Mouse (Mus musculus) midbrain, postnatal 0 days (tissue): ENCODE data around the gene Cryzl2. TPM values are rescaled to one million over a fixed set of nuclear protein-coding genes. Genes with fewer than 3 reads are reported as not detected.

Source experiments
- ATAC-seq: fragments of 200-750 bp; cut with Nextera tagmentation; 2 replicates; pipeline ENCODE4 v1.8.0; 2017; ENCODE audit warnings: moderate number of reproducible peaks, mild to moderate bottlenecking, moderate TSS enrichment, moderate library complexity; ENCODE audit not compliant: low FRiP score
- DNase-seq: peaks from one replicate; pipeline ENCODE4 v3.0.0-alpha.2; 2015; ENCODE audit warnings: low spot score
- H3K27ac ChIP-seq: fragments of 300-500 bp; sonication (generic); 2 replicates; pipeline ENCODE4 v1.5.1; 2014; ENCODE audit warnings: low read depth, mild to moderate bottlenecking, low read length, mixed read lengths
- H3K27me3 ChIP-seq: fragments of 300-500 bp; sonication (generic); 2 replicates; pipeline ENCODE4 v1.6.1; 2014; ENCODE audit warnings: low read length, control low read depth, mixed read lengths; ENCODE audit not compliant: insufficient read depth
- H3K36me3 ChIP-seq: fragments of 300-500 bp; sonication (generic); 2 replicates; pipeline ENCODE4 v1.6.1; 2014; ENCODE audit warnings: low read length, control low read depth, mixed read lengths; ENCODE audit not compliant: insufficient read depth
- H3K4me1 ChIP-seq: fragments of 300-500 bp; sonication (generic); 2 replicates; pipeline ENCODE4 v1.6.1; 2014; ENCODE audit warnings: mild to moderate bottlenecking, control low read depth, antibody characterized with exemption, low read length, mixed read lengths; ENCODE audit not compliant: insufficient read depth
- H3K4me2 ChIP-seq: fragments of 300-500 bp; sonication (generic); 2 replicates; pipeline ENCODE4 v1.6.1; 2014; ENCODE audit warnings: low read depth, mild to moderate bottlenecking, low read length, mixed read lengths; ENCODE audit not compliant: poor library complexity, severe bottlenecking
- H3K4me3 ChIP-seq: fragments of 300-500 bp; sonication (generic); 2 replicates; pipeline ENCODE4 v1.5.1; 2014; ENCODE audit warnings: low read depth, mild to moderate bottlenecking, low read length, moderate library complexity
- H3K9ac ChIP-seq: fragments of 300-500 bp; sonication (generic); replicated peaks from 2 replicates; pipeline ENCODE4 v1.6.1; 2014; ENCODE audit warnings: mild to moderate bottlenecking, low read length, moderate library complexity, mixed read lengths; ENCODE audit not compliant: poor library complexity, severe bottlenecking
- H3K9me3 ChIP-seq: fragments of 300-500 bp; sonication (generic); 2 replicates; pipeline ENCODE4 v1.6.1; 2016; ENCODE audit warnings: low read length, control low read depth
- CTCF ChIP-seq: IDR thresholded peaks from 2 replicates; pipeline ENCODE4 v1.5.1; 2016; ENCODE audit warnings: antibody characterized with exemption, mild to moderate bottlenecking
- WGBS: fragments of 180-500 bp; shearing (Covaris S2); extraction: QIAGEN DNeasy Blood & Tissue Kit; methylation state at CpG from one replicate; pipeline ENCODE4 v1.1.7; 2014; 5-methylcytosine and 5-hydroxymethylcytosine counted together
- polyA plus RNA-seq: library from polyadenylated mRNA; unstranded; fragments of >200 nt; fragmentation: Nextera tagmentation; extraction: Ambion mirVana; gene quantifications from 2 replicates; pipeline ENCODE4 v1.2.1, GENCODE M21; 2015
- total RNA-seq: library from RNA; depleted of rRNA; stranded (reverse); fragments of >200 nt; gene quantifications from 2 replicates; pipeline ENCODE4 v1.2.3, GENCODE M21; 2014; rRNA removed

Cryzl2 gene
- 9.4 and 10.1 TPM in 2 replicates for total RNA-seq
- polyA plus RNA-seq: 8.6 and 9.0 TPM in 2 replicates

DNA sequence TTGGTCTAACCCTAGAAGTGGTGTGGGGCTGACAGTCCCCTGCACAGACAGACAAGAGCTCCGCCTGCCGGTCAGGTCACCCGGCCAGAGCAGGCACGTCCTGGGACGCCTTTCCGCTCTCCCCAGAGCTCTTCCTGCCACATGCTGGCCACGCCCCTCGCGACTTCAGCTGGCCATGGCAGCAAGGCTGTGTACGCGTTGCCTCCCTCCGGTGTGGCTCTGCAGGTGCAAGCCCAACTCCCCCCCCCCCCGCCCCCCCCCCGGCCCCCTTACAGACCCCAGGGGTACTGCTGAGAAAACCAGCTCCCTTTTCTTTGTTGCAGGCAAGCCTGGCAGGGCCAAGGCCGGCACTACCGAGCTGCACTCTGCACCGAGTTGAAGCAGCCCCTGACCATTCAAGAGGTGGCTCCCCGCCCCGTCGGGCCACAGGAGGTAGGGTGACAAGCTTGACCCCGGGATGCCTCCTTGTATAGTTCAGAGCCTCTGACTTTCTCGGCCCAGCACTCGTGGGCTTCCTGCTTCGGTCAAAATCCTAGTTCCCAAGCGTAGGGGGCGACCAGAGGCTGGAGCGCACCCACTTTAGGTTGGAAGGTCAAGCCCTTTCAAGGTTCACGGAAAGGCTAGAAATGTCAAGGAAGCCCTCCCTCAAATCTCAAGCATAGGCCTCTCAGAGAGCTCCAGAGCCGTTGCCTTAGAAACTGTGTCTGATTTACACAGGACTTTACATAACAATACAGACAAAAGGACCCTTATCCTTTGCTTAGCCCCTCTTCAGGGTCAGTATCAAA lies at the start of gene Cryzl2:
Gene Cryzl2, plus strand, starts transcription at position 157 of the 788 bp plus-strand sequence.
- WGBS: 5% methylated on average over 27 of the region's 29 CpGs
- H3K9me3 ChIP-seq: no peaks in the 10 kb centered on the region
- no peak within 1 kb of the TSS for H3K27ac ChIP-seq
- ATAC-seq (peak; percentile 65), DNase-seq (peak; percentile 60)
- H3K4me3 ChIP-seq: peak within 1 kb of the TSS; percentile 17; the same call in 1 of the 2 replicates
- H3K9ac ChIP-seq: no peak within 1 kb of the TSS
- H3K27me3 ChIP-seq: no peaks in the 10 kb centered on the region
- no peaks in the 10 kb centered on the region for H3K4me1 ChIP-seq
- TF ChIP-seq CTCF: peak; percentile 69
- no peaks in the 10 kb centered on the region for H3K36me3 ChIP-seq
- peak within 1 kb of the TSS; percentile 43 for H3K4me2 ChIP-seq

GRCm38 (mm10) chr1:157409648-157410047 lies 48.7 kb upstream of the Cryzl2 start:
- Histone ChIP-seq H3K9ac (no peak overlapping the region), H3K9me3 (no peaks in the 10 kb centered on the region), H3K27me3 (no peaks in the 10 kb centered on the region), H3K4me1 (0 out of 2 replicates have a peak, but pooled peaks cover 2% of the 10 kb centered on the region), H3K4me3 (no peak overlapping the region), H3K36me3 (no peaks in the 10 kb centered on the region), H3K4me2 (no peak overlapping the region), H3K27ac (no peak overlapping the region)
- DNase-seq (no peak), ATAC-seq (no peak)
- no peak for TF ChIP-seq CTCF
- 81% methylated on average over 2 of the region's 2 CpGs for WGBS

DNA sequence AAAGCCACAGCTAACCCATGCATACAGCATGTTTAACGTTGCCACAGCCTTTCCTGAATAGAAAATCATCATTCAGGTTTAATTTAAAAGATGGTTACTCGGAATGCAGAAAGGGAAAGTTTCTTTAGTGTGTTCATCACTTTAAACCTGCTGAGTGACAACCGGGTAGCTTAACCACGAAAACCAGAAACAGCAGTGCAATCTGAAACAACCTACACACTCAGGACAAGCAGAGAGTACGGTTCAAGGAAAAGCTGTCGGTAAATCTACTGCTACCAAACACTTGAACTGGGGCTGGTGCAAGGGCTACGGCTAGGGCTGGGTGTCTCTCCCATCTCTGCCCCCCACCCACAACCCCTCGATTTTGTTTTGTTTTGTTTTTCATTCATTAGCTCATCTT lies 47.4 kb upstream of the Cryzl2 start:
- WGBS: 4% methylated on average over 8 of the region's 8 CpGs
- no peak for DNase-seq
- no peak for ATAC-seq
- Histone ChIP-seq H3K4me1 (0 out of 2 replicates have a peak, but pooled peaks cover 2% of the 10 kb centered on the region), H3K27ac (no peak overlapping the region), H3K9me3 (no peaks in the 10 kb centered on the region), H3K4me2 (peak overlapping the region; percentile 83), H3K27me3 (no peaks in the 10 kb centered on the region), H3K4me3 (peak overlapping the region; percentile 82), H3K36me3 (no peaks in the 10 kb centered on the region), H3K9ac (peak overlapping the region; percentile 86)
- TF ChIP-seq CTCF: no peak

GRCm38 (mm10) chr1:157411341-157411710 lies 47.1 kb upstream of the Cryzl2 start:
- ATAC-seq: no peak
- Histone ChIP-seq H3K27ac (peak overlapping the region; percentile 93), H3K4me2 (peak overlapping the region; percentile 83), H3K36me3 (no peaks in the 10 kb centered on the region), H3K27me3 (no peaks in the 10 kb centered on the region), H3K4me1 (0 out of 2 replicates have a peak, but pooled peaks cover 2% of the 10 kb centered on the region), H3K9me3 (no peaks in the 10 kb centered on the region), H3K4me3 (peak overlapping the region; percentile 82), H3K9ac (peak overlapping the region; percentile 86)
- DNase-seq: no peak
- WGBS: 0% methylated on average over 4 of the region's 4 CpGs
- TF ChIP-seq CTCF: no peak

DNA sequence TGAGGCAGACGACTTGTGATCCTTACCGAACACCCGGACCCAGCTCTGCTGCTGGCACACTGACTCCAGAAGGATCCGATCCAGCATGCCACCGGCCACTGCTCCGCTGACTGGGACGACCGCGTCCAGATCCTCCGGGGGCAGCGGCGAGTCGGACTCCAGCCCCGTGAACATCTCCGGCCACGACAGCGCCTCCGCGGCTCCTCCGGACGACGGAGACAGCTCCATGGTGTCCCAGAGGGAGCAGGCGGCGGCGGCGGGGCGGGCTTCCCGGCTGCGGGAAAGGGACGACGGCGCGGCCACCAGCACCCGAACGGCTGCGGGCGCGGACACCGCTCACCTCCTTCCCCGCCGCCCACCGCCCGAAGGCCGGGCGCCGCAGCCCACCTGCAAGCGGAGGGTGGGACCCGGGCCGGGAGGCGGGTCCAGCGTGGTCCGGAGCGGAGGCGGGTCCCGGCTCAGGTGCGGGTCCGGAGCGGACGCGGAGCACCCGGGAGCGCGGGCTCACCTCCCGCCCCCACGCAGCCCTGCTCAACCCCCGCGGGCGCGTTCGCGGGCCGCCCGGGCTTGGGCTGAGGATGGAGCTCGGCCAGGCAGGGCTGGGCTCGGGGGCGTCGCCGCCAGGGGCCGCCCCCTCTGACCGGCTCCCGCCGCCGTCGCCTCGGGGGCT lies 46.5 kb upstream of the Cryzl2 start:
- Histone ChIP-seq H3K9me3 (no peaks in the 10 kb centered on the region), H3K4me2 (peak overlapping the region; percentile 83), H3K9ac (peak overlapping the region; percentile 86), H3K4me3 (peak overlapping the region; percentile 82), H3K27me3 (no peaks in the 10 kb centered on the region), H3K27ac (peak overlapping the region; percentile 93), H3K4me1 (0 out of 2 replicates have a peak, but pooled peaks cover 2% of the 10 kb centered on the region), H3K36me3 (no peaks in the 10 kb centered on the region)
- TF ChIP-seq CTCF: peak; percentile 43
- under 1% methylated on average over 60 of the region's 85 CpGs for WGBS
- DNase-seq (peak; percentile 49), ATAC-seq (peak; percentile 90)
